Mouse (Mus musculus): ENCODE results near the gene Chga. TPM values are rescaled to one million over a fixed set of nuclear protein-coding genes. Genes with fewer than 3 reads are reported as not detected.

Gene Chga
- polyA plus RNA-seq, 1 experiment from 2014 or later = 23.5 TPM

Other genes starting within 250 kb of the Chga start
- gene Lgmn, start 115.2 kb upstream of the Chga start, polyA plus RNA-seq (2014; fragmentation: Nextera tagmentation; extraction: Ambion mirVana) = 61.3 and 63.6 TPM in 2 replicates
- gene Golga5, start 85.8 kb upstream of the Chga start, polyA plus RNA-seq (2014; fragmentation: Nextera tagmentation; extraction: Ambion mirVana) = 31.6 and 32.9 TPM in 2 replicates
- gene Itpk1, start 150.0 kb downstream of the Chga start, polyA plus RNA-seq (2014; fragmentation: Nextera tagmentation; extraction: Ambion mirVana) = 11.6 and 14.2 TPM in 2 replicates
- gene Moap1, start 188.7 kb downstream of the Chga start, polyA plus RNA-seq (2014; fragmentation: Nextera tagmentation; extraction: Ambion mirVana) = 40.8 and 41.4 TPM in 2 replicates
- 12.2 and 12.3 TPM in 2 replicates for gene Tmem251, start 188.8 kb downstream of the Chga start, polyA plus RNA-seq (2014; fragmentation: Nextera tagmentation; extraction: Ambion mirVana)
- not detected in 2 replicates for gene Gm28051, start 202.8 kb downstream of the Chga start, polyA plus RNA-seq (2014; fragmentation: Nextera tagmentation; extraction: Ambion mirVana)
- 47.7 and 52.6 TPM in 2 replicates for gene Gon7, start 202.8 kb downstream of the Chga start, polyA plus RNA-seq (2014; fragmentation: Nextera tagmentation; extraction: Ambion mirVana)
- 70.8 and 75.0 TPM in 2 replicates for gene Ubr7, start 203.0 kb downstream of the Chga start, polyA plus RNA-seq (2014; fragmentation: Nextera tagmentation; extraction: Ambion mirVana)
- 36.0 and 36.5 TPM in 2 replicates for gene Gm20604, start 203.7 kb downstream of the Chga start, polyA plus RNA-seq (2014; fragmentation: Nextera tagmentation; extraction: Ambion mirVana)